Mouse (Mus musculus) kidney, adult 2 months (tissue): ENCODE results near the gene Tollip. TPM values are rescaled to one million over a fixed set of nuclear protein-coding genes. Genes with fewer than 3 reads are reported as not detected.

Experiments
- DNase-seq: peaks from one replicate; pipeline ENCODE4 v3.0.0; 2021
- H3K27ac ChIP-seq: fragments of 200-500 bp; 2 replicates; pipeline ENCODE4 v1.5.1; 2012; ENCODE audit warnings: low read depth, low read length, control low read depth, inconsistent platforms; ENCODE audit not compliant: insufficient read depth
- H3K27me3 ChIP-seq: fragments of 200-500 bp; replicated peaks from 2 replicates; pipeline ENCODE4 v1.6.1; 2012; ENCODE audit warnings: mild to moderate bottlenecking, moderate library complexity, low read length, inconsistent platforms; ENCODE audit not compliant: control insufficient read depth, insufficient read depth
- H3K36me3 ChIP-seq: fragments of 200-500 bp; 2 replicates; pipeline ENCODE4 v1.6.1; 2012; ENCODE audit warnings: mild to moderate bottlenecking, moderate library complexity, low read length, inconsistent platforms; ENCODE audit not compliant: control insufficient read depth, insufficient read depth
- H3K4me1 ChIP-seq: fragments of 200-500 bp; 2 replicates; pipeline ENCODE4 v1.6.1; 2011; ENCODE audit warnings: low read length; ENCODE audit not compliant: control insufficient read depth, insufficient read depth
- H3K4me3 ChIP-seq: fragments of 200-500 bp; 2 replicates; pipeline ENCODE4 v1.5.1; 2011; ENCODE audit warnings: mild to moderate bottlenecking, low read depth, low read length, control low read depth; ENCODE audit not compliant: insufficient read depth
- CTCF ChIP-seq: fragments of 200-500 bp; conservative IDR thresholded peaks from 2 replicates; pipeline ENCODE4 v1.5.1; 2011; ENCODE audit warnings: low read depth, mild to moderate bottlenecking, control low read depth, low read length, moderate library complexity, mixed read lengths; ENCODE audit not compliant: insufficient read depth, insufficient read length
- POLR2A ChIP-seq: fragments of 200-500 bp; IDR thresholded peaks from one replicate; pipeline ENCODE4 v1.6.1; 2011; ENCODE audit warnings: low read depth, low read length, control low read depth
- WGBS: fragments of 180-500 bp; shearing (Covaris S2); methylation state at CpG from one replicate; pipeline ENCODE4 v1.1.7; 2018; 5-methylcytosine and 5-hydroxymethylcytosine counted together
- polyA plus RNA-seq: library from polyadenylated mRNA; depleted of rRNA; stranded (reverse); fragments of >200 nt; gene quantifications from 2 replicates; pipeline ENCODE4 v1.2.3, GENCODE M21; 2012

The Tollip gene
- polyA plus RNA-seq, 1 experiment = 86.2 TPM

DNA sequence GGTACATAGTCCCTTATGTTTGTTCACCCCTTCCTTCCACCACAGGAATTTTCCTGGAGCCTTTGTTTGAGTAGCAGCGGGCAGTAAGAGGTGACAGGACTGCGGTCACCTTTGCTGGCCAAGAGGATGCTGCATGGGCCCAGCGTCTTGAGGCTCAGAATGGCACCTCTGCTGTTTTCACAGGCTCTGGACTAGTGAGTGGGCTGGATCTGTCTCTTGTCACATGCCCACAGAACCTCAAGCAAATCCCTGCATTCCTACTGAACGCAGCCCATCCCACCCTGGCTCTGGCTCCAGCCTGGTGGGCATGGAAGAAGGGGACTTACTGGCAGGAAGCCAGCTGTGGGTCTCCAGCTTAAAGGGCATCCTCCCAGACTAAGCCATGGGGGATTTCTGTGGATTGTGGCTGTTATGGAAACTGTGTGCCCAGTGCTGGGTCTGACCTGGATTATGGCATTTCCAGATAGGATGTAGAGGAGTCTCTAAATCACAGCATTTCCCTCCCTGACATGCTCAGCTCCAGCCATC, 39.3 kb upstream of the Tollip start:
- H3K4me1 ChIP-seq = no peaks in the 10 kb centered on the region
- TF ChIP-seq POLR2A (no peak), CTCF (no peak)
- H3K36me3 ChIP-seq = no peaks in the 10 kb centered on the region
- H3K27ac ChIP-seq = no peak overlapping the region
- no peaks in the 10 kb centered on the region for H3K27me3 ChIP-seq
- 92% methylated on average over 4 of the region's 4 CpGs for WGBS
- no peak overlapping the region for H3K4me3 ChIP-seq
- DNase-seq = no peak

GRCm38 (mm10) chr7:141956174-141956566, 37.9 kb upstream of the Tollip start:
- no peaks in the 10 kb centered on the region for H3K4me1 ChIP-seq
- DNase-seq = no peak
- H3K4me3 ChIP-seq = no peak overlapping the region
- TF ChIP-seq CTCF (no peak), POLR2A (no peak)
- WGBS = 71% methylated on average over 8 of the region's 8 CpGs
- no peak overlapping the region for H3K27ac ChIP-seq
- no peaks in the 10 kb centered on the region for H3K36me3 ChIP-seq
- no peaks in the 10 kb centered on the region for H3K27me3 ChIP-seq

- TF ChIP-seq CTCF (no peak), POLR2A (no peak)
- WGBS = 78% methylated on average over 5 of the region's 5 CpGs
- H3K4me1 ChIP-seq = no peaks in the 10 kb centered on the region
- no peaks in the 10 kb centered on the region for H3K27me3 ChIP-seq
- no peak for DNase-seq
- no peaks in the 10 kb centered on the region for H3K36me3 ChIP-seq
- H3K27ac ChIP-seq = no peak overlapping the region
- no peak overlapping the region for H3K4me3 ChIP-seq
Measured at GRCm38 (mm10) chr7:141955565-141956173, 37.4 kb upstream of the Tollip start.

GRCm38 (mm10) chr7:141953616-141954015, 35.3 kb upstream of the Tollip start:
- WGBS = 66% methylated on average over 6 of the region's 6 CpGs
- no peak for TF ChIP-seq CTCF
- no peak for TF ChIP-seq POLR2A
- H3K27ac ChIP-seq = no peak overlapping the region

GRCm38 (mm10) chr7:141952920-141953319, 34.6 kb upstream of the Tollip start:
- no peaks in the 10 kb centered on the region for H3K4me1 ChIP-seq
- H3K36me3 ChIP-seq = no peaks in the 10 kb centered on the region
- H3K27ac ChIP-seq = no peak overlapping the region
- no peak for DNase-seq
- no peak overlapping the region for H3K4me3 ChIP-seq
- H3K27me3 ChIP-seq = 0 out of 2 replicates have a peak, but pooled peaks cover 1% of the 10 kb centered on the region
- TF ChIP-seq CTCF (no peak), POLR2A (no peak)
- 77% methylated on average over 4 of the region's 4 CpGs for WGBS

More at GRCm38 (mm10) chr7:141953616-141954015, 35.3 kb upstream of the Tollip start:
- no peak overlapping the region for H3K4me3 ChIP-seq
- DNase-seq = no peak
- H3K27me3 ChIP-seq = 0 out of 2 replicates have a peak, but pooled peaks cover 1% of the 10 kb centered on the region
- H3K4me1 ChIP-seq = no peaks in the 10 kb centered on the region
- H3K36me3 ChIP-seq = no peaks in the 10 kb centered on the region

GRCm38 (mm10) chr7:141951821-141952220, 33.5 kb upstream of the Tollip start:
- TF ChIP-seq POLR2A (no peak), CTCF (no peak)
- no peaks in the 10 kb centered on the region for H3K36me3 ChIP-seq
- no peak overlapping the region for H3K4me3 ChIP-seq
- no peak overlapping the region for H3K27ac ChIP-seq
- 91% methylated on average over 4 of the region's 4 CpGs for WGBS
- DNase-seq = no peak
- 0 out of 2 replicates have a peak, but pooled peaks cover 1% of the 10 kb centered on the region for H3K27me3 ChIP-seq
- no peaks in the 10 kb centered on the region for H3K4me1 ChIP-seq

GRCm38 (mm10) chr7:141950104-141951013, 32.1 kb upstream of the Tollip start:
- TF ChIP-seq POLR2A = no peak
- no peak for TF ChIP-seq CTCF
- H3K27me3 ChIP-seq = 0 out of 2 replicates have a peak, but pooled peaks cover 1% of the 10 kb centered on the region
- no peaks in the 10 kb centered on the region for H3K36me3 ChIP-seq
- peak overlapping the region; percentile 41; the same call in 1 of the 2 replicates for H3K4me3 ChIP-seq
- no peak overlapping the region for H3K27ac ChIP-seq
- H3K4me1 ChIP-seq = no peaks in the 10 kb centered on the region
- WGBS = 2% methylated on average over 82 of the region's 84 CpGs
- DNase-seq = peak; percentile 2
